Mouse (Mus musculus) T-cell, adult 2 months (primary cell): ENCODE measurements around the gene Tmem59.

Source experiments
- DNase-seq: peaks from one replicate; pipeline ENCODE4 v3.0.0; 2022; ENCODE audit warnings: low spot score

Tmem59 gene

DNA sequence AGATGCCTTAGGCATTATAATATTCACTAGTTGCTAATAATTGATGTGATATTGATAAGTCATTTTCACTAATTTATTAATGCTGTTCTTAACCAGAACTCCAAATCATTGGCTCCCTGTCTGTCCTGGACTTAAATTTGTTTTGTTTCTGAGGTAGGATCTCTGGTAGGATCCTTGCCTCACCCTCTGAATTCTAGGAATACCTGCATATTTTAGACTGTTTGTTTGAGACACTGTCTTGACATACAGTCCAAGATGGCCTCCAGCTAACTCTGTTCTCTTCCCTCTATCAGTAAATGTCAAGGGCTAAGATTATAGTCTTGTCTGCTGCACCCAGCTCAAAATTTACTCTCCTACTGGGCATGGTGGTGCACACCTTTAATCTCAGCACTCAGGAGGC is 2.5 kb downstream of the Tmem59 start:
- no peak for DNase-seq

GRCm38 (mm10) chr4:107181866-107182265 is 3.7 kb downstream of the Tmem59 start:
- DNase-seq: no peak

DNA sequence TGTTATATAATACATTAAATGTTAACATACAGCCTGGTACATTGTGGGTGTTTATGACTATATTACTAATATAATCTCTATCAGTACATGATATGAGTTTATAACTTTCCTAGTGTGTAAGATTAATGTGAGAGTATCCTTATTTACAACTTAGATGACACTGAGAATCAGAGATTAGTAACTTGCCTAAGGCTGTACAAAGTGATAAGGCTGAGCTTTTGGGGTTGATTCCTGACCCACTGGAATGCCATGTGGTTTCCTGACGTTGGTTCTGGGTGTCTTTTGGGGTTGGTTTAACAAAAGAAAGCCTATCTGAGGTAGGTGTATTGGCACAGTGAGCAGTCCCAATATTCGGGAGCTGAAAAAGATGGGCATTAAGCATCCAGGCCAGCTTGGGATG is 4.6 kb downstream of the Tmem59 start:
- no peak for DNase-seq

GRCm38 (mm10) chr4:107183203-107183602 is 5.0 kb downstream of the Tmem59 start:
- DNase-seq: peak; percentile 10

- DNase-seq: no peak
Observed at GRCm38 (mm10) chr4:107185703-107186102, 7.5 kb downstream of the Tmem59 start.

GRCm38 (mm10) chr4:107193841-107194240 is 15.6 kb downstream of the Tmem59 start:
- no peak for DNase-seq

DNA sequence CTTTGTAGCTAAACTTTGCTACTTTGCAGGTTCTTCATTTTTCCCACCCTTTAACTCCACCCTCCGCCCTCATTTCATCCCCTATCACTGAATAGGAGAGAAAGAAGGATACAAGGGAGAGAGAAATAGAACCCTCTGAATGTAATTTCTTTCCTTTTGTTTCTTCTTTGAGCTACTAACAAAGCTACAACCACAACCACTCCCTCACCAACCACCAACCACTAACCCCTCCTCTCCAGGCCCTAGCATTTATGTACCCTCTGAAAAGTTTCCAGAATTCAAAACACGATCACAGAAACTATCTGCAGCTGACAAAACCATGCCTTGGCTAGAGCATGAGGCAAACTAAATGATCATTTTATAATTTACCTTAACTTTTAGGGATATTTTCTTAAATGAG is 18.3 kb downstream of the Tmem59 start:
- DNase-seq: peak; percentile 23

- DNase-seq: no peak
Observed at GRCm38 (mm10) chr4:107198072-107198471, 19.9 kb downstream of the Tmem59 start.

DNA sequence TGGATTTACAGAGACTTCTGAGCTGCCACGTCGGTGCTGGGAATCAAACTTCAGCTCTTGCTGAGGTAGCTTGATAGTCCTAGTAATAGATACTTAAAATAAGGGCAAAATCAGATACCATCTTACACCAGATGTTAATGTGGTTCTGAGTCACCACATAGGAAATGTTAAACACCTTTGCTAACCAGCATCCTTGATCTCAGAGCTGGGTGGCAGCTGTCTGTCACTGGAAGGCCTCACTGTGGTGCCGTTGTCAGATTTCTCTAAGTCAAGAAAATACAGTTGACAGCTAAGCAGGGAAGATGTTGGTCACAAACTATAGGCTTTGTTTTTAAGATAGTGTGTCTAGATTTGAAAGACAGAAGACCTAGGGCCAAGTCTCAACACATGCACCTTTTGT is 23.6 kb downstream of the Tmem59 start:
- DNase-seq: peak; percentile 64

DNA sequence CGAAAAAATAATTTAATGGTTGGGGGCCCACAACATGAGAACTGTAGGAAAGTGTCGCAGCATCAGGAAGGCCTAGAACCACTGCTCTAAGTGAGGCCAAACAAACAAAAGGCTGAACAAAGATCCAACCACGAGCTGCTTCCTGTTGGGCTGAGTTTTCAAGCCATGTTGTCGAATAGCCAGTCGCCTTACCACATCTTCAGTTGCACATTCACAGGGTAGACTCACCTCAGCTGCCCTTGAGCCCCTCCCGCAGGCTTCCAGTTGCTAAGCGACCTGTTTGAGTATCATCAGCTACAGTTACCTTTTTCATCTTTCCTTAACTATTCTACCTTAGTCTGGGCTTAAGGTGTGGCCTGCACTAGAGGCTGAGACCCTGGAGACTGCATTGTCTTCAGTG is 24.8 kb downstream of the Tmem59 start:
- peak; percentile 73 for DNase-seq

DNA sequence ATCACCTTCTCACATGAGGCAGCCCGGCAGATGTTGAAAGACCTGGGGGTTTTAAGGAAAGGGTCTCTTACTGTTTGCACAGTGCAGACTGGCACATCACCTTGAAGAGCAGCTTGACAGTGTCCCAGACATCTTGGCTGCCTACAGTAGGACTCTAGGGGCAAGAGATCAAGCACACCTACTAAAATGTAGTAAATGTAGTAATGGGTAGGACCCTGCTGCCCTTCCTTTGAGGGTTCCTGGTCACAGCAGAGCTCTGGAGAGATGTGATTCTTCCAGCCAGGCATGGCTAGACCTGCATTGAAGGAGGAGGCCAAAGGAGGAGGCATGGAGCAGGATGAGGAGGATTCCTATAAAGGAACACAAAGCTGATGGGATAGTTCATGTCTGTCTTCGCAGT is 28.8 kb downstream of the Tmem59 start:
- DNase-seq: no peak

DNA sequence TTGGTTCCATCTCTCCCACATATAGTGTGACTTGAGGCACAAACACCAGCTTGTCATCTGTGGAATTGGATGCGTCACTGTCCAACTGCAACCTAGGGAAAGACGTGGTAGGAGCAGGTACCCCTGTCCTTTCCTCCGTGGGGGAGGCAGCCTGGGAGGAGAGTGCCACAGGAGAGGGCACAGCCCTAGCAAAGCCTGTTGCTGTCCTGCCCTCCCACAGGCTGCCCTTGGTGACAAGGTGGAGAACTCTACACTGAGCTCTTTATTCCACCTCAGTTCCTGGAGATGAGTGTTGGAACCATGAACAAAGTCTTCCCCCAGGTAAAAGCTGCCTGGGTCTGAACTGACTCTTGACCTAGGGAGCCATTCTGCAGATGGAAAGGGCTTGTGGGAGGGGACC is 30.7 kb downstream of the Tmem59 start, which contains the start of gene Ldlrad1:
TSS of gene Ldlrad1 (plus strand) at position 301 of the 400 bp plus-strand sequence.
- no peak for DNase-seq

- DNase-seq: no peak
Observed at GRCm38 (mm10) chr4:107210483-107211097, 32.4 kb downstream of the Tmem59 start.

DNA sequence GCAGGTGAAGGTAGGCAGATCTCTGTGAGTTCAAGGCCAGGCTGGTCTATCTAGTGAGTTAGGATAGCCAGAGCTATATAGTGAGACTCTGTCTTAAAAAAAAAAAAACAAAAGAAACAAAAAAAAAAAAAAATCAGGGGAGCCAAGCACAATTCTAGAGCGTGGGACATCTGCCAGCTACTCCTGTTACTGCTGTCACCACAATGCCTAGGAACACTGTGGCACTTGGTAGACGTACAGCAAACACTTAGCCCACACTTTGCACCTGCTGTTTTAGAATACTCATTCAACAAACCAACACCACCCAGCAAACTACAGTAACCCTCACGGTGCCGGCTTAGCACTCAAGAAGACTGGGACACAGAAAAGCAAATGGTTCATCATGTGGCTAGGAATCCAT is 33.3 kb downstream of the Tmem59 start:
- DNase-seq: no peak

GRCm38 (mm10) chr4:107211936-107212335 is 33.7 kb downstream of the Tmem59 start:
- DNase-seq: no peak

DNA sequence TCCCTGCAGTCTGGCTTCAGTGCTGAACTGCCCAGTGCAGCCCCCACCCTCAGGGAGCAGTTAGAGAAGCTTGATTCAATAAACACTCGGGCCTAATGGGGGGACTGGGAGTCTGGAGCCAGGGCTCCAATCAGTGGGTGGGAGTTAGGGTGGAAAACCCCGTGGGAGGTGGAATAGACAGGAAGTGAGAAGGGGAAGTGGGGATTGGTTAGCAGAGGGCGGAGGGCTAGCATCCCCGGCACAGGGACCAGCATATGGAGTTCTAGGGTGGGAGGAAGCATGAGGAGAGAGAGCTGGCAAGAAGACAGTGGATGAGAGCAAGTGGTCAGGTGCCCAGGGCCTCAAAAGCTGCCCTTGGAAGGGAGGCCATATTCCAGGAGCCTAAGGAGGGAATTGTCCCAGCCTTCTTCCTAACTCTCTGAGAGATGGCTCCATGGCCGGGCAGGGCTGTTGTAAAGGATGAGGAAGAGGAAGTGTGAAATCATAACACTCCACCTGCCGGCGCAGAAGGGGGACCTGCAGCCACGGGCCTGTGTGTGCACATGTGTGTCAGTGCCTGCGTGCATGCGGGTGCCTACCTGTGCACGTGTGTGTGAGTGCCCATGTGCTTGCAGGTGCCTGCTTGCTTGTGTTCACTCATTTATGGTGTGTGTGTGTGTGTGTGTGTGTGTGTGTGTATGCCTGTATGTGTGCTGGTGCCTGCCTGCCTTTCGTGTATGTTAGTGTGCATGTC is 35.2 kb downstream of the Tmem59 start:
- DNase-seq: no peak

- no peak for DNase-seq
Observed at GRCm38 (mm10) chr4:107217574-107217973, 39.4 kb downstream of the Tmem59 start.

DNA sequence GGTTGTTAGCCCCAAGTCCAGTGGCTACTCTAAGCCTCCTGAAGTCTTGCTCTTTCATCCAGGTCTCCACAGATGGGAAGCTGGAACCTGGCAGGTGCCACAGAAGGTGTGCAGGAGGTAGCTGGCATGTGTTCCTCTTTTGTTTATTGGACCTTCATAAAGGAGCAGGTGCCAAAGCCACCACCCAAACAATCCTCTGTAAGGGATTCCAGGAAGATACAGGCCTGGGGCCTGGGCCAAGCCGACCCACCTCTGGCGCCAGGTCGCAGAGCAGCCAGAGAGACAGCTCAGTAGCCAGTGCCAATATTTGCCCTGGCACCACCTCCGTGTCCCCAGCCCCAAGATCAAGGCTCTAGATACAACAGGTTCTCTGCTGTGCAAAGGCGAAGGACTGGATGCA is 43.3 kb downstream of the Tmem59 start:
- no peak for DNase-seq

- peak; percentile 59 for DNase-seq
Observed at GRCm38 (mm10) chr4:107223225-107224204, 45.3 kb downstream of the Tmem59 start.

DNA sequence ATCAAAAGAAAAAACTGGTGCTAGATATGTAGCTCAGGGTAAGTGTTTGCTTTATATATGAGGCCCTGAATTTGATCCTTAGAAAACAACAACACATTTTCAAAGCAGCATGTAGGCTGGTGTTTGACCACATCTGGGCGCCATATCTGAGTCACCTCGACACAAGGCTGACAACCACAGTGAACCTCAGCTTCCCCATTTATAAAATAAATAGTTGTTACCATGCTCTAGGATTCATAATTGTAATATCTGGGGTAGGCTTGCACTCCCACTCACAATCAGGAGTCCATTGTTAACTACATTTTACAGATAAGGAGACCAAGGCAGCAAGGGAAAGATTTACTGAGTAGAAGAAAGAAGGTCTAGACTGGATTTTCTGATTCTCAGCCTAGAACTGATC is 48.1 kb downstream of the Tmem59 start:
- no peak for DNase-seq

DNA sequence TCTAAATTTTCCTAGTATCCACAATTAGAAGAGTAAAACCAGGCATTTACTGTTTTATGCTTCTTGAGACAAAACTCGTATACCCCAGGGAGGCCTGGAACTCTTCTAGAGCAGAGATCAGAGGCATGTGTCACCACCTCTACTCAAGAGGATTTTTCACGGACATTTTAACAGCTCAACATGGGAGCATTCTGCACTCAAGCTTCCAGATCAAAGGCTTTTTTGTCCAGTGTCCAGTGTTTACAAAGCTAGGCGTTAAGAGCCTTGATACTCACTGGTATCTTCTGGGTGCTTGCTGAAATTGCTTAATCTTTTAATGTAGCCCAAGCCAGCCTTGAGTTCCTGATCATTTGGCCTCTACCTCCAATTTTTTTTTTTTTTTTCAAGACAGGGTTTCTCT is 54.0 kb downstream of the Tmem59 start:
- no peak for DNase-seq

- DNase-seq: no peak
Observed at GRCm38 (mm10) chr4:107238253-107238652, 60.1 kb downstream of the Tmem59 start.

GRCm38 (mm10) chr4:107240196-107240595 is 62.0 kb downstream of the Tmem59 start:
- no peak for DNase-seq
